Mouse (Mus musculus) intestine, embryonic 14.5 days (tissue): Measurements from ENCODE around the gene Paqr4. TPM values are rescaled to one million over a fixed set of nuclear protein-coding genes. Genes with fewer than 3 reads are reported as not detected.
A peak's percentile ranks its signal among the peaks of the same experiment; 100 is the strongest.

Source experiments
- ATAC-seq: fragments of 200-750 bp; cut with Nextera tagmentation; replicated peaks from 2 replicates; pipeline ENCODE4 v1.8.0; 2017; ENCODE audit warnings: low read depth, moderate number of reproducible peaks, moderate TSS enrichment, moderate library complexity; ENCODE audit not compliant: low FRiP score, low TSS enrichment
- DNase-seq: peaks from one replicate; pipeline ENCODE4 v3.0.0-alpha.2; 2018; ENCODE audit warnings: low spot score
- H3K27ac ChIP-seq: fragments of 300-500 bp; sonication (generic); 2 replicates; pipeline ENCODE4 v1.5.1; 2014; ENCODE audit warnings: low read depth, mild to moderate bottlenecking, control low read depth
- H3K27me3 ChIP-seq: fragments of 300-500 bp; sonication (generic); replicated peaks from 2 replicates; pipeline ENCODE4 v1.6.1; 2014; ENCODE audit warnings: low read length, control low read depth; ENCODE audit not compliant: control insufficient read depth, insufficient read depth
- H3K36me3 ChIP-seq: fragments of 300-500 bp; sonication (generic); 2 replicates; pipeline ENCODE4 v1.6.1; 2014; ENCODE audit warnings: low read length, control low read depth; ENCODE audit not compliant: control insufficient read depth, insufficient read depth
- H3K4me1 ChIP-seq: fragments of 300-500 bp; sonication (generic); replicated peaks from 2 replicates; pipeline ENCODE4 v1.6.1; 2014; ENCODE audit warnings: low read length, control low read depth, mixed read lengths; ENCODE audit not compliant: control insufficient read depth, insufficient read depth
- H3K4me2 ChIP-seq: fragments of 300-500 bp; sonication (generic); 2 replicates; pipeline ENCODE4 v1.6.1; 2014; ENCODE audit warnings: low read length
- H3K4me3 ChIP-seq: fragments of 300-500 bp; sonication (generic); 2 replicates; pipeline ENCODE4 v1.5.1; 2014; ENCODE audit warnings: low read depth, low read length, control low read depth, mixed read lengths
- H3K9ac ChIP-seq: fragments of 300-500 bp; sonication (generic); 2 replicates; pipeline ENCODE4 v1.6.1; 2014; ENCODE audit warnings: mild to moderate bottlenecking, low read length
- H3K9me3 ChIP-seq: fragments of 300-500 bp; sonication (generic); 2 replicates; pipeline ENCODE4 v1.6.1; 2016; ENCODE audit warnings: low read length, control low read depth; ENCODE audit not compliant: control insufficient read depth
- WGBS: fragments of 180-500 bp; shearing (Covaris S2); extraction: QIAGEN DNeasy Blood & Tissue Kit; methylation state at CpG from one replicate; pipeline ENCODE4 v1.1.7; 2014; 5-methylcytosine and 5-hydroxymethylcytosine counted together
- polyA plus RNA-seq: library from polyadenylated mRNA; unstranded; fragments of >200 nt; fragmentation: Nextera tagmentation; extraction: Ambion mirVana; gene quantifications from 2 replicates; pipeline ENCODE4 v1.2.1, GENCODE M21; 2014

Gene Paqr4
- polyA plus RNA-seq, 1 experiment from 2014 or later, result 18.6 TPM

- peak overlapping the region; percentile 29; the same call in 1 of the 2 replicates for H3K4me2 ChIP-seq
- H3K36me3 ChIP-seq, result 0 out of 2 replicates have a peak, but pooled peaks cover 5% of the 10 kb centered on the region
- H3K27me3 ChIP-seq, result peaks cover 68% of the 10 kb centered on the region
- 46% methylated on average over 38 of the region's 38 CpGs for WGBS
- H3K4me1 ChIP-seq, result peaks cover 40% of the 10 kb centered on the region
- peak overlapping the region; percentile 21; the same call in 1 of the 2 replicates for H3K4me3 ChIP-seq
- ATAC-seq, result no peak
- H3K9ac ChIP-seq, result no peak overlapping the region
- no peaks in the 10 kb centered on the region for H3K9me3 ChIP-seq
- no peak for DNase-seq
- H3K27ac ChIP-seq, result no peak overlapping the region
Measured at GRCm38 (mm10) chr17:23741359-23742209, 917 bp upstream of the Paqr4 start.

DNA sequence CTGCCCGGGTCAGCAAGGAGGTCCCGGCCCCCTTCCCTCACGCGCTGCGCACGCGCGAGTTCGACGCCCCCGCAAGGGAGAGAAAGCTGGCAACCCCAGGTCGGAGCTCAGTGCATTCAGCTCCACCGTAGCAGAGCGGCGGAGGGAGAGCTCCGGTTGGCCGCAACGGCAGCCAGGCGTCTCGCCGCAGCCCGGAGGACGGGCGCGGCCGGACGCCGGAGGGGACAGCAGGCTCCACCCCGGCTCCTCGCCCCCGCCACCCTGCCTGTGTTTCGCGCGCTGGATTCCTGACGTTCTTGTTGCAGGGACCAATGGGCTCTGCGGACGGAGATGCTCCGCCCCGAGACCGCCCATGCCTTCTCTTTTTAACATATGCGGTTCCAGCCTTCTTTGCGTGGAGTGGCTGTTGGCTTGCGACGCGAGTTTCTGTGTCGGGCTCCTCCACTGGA is 507 bp downstream of the Paqr4 start:
- H3K4me2 ChIP-seq, result peak overlapping the region; percentile 83
- peaks cover 54% of the 10 kb centered on the region for H3K27me3 ChIP-seq
- peak overlapping the region; percentile 44 for H3K9ac ChIP-seq
- H3K9me3 ChIP-seq, result no peaks in the 10 kb centered on the region
- peak overlapping the region; percentile 51 for H3K4me3 ChIP-seq
- ATAC-seq (peak; percentile 71), DNase-seq (no peak)
- H3K27ac ChIP-seq, result no peak overlapping the region
- peaks cover 31% of the 10 kb centered on the region for H3K4me1 ChIP-seq
- WGBS, result under 1% methylated on average over 45 of the region's 46 CpGs
- H3K36me3 ChIP-seq, result 0 out of 2 replicates have a peak, but pooled peaks cover 18% of the 10 kb centered on the region

GRCm38 (mm10) chr17:23739202-23740135 is 1.2 kb downstream of the Paqr4 start:
- H3K27ac ChIP-seq, result no peak overlapping the region
- 2% methylated on average over 47 of the region's 48 CpGs for WGBS
- H3K9ac ChIP-seq, result peak overlapping the region; percentile 44
- peaks cover 25% of the 10 kb centered on the region; the same call in 1 of the 2 replicates for H3K4me1 ChIP-seq
- ATAC-seq (peak; percentile 29; the same call in 1 of the 2 replicates), DNase-seq (peak; percentile 85)
- H3K4me2 ChIP-seq, result peak overlapping the region; percentile 83
- H3K27me3 ChIP-seq, result peaks cover 47% of the 10 kb centered on the region
- no peaks in the 10 kb centered on the region for H3K9me3 ChIP-seq
- H3K36me3 ChIP-seq, result 0 out of 2 replicates have a peak, but pooled peaks cover 25% of the 10 kb centered on the region
- H3K4me3 ChIP-seq, result peak overlapping the region; percentile 51

DNA sequence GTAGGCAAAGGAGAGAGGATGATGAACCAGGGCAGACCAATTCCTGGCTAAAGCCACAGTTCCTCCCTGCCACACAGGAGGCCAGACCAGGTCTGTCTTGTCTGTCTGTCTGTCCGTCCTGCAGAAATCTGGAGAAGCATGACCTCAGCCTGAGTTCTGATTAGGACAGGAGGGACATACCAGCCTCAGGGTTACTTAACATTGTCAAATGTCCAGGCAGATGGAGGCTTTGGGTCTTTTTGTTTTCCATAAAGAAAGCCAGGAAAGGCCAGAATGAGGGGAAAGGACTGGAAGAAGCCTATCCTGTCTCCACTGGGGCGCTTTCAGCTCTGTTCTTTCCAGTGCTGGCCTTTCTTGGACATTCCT is 1.8 kb downstream of the Paqr4 start:
- H3K27me3 ChIP-seq, result peaks cover 40% of the 10 kb centered on the region
- H3K27ac ChIP-seq, result no peak overlapping the region
- no peak for DNase-seq

GRCm38 (mm10) chr17:23737493-23738445 is 2.9 kb downstream of the Paqr4 start:
- Histone ChIP-seq H3K36me3 (0 out of 2 replicates have a peak, but pooled peaks cover 33% of the 10 kb centered on the region), H3K9ac (no peak overlapping the region), H3K4me1 (peaks cover 17% of the 10 kb centered on the region; the same call in 1 of the 2 replicates), H3K9me3 (no peaks in the 10 kb centered on the region), H3K4me2 (no peak overlapping the region), H3K4me3 (no peak overlapping the region), H3K27ac (no peak overlapping the region), H3K27me3 (peaks cover 30% of the 10 kb centered on the region)
- no peak for ATAC-seq
- DNase-seq, result no peak
- 67% methylated on average over 15 of the region's 15 CpGs for WGBS

More for the DNA sequence above, 1.8 kb downstream of the Paqr4 start:
- Histone ChIP-seq H3K9me3 (no peaks in the 10 kb centered on the region), H3K4me2 (peak overlapping the region; percentile 83), H3K4me3 (peak overlapping the region; percentile 51), H3K36me3 (0 out of 2 replicates have a peak, but pooled peaks cover 32% of the 10 kb centered on the region), H3K4me1 (peaks cover 18% of the 10 kb centered on the region; the same call in 1 of the 2 replicates), H3K9ac (0 out of 2 replicates have a peak overlapping the region, but pooled peaks have one; percentile 7)
- WGBS, result 35% methylated on average over 2 of the region's 2 CpGs
- no peak for ATAC-seq

- Histone ChIP-seq H3K27me3 (peaks cover 6% of the 10 kb centered on the region; the same call in 1 of the 2 replicates), H3K4me3 (no peak overlapping the region), H3K36me3 (0 out of 2 replicates have a peak, but pooled peaks cover 33% of the 10 kb centered on the region), H3K4me1 (peaks cover 12% of the 10 kb centered on the region; the same call in 1 of the 2 replicates), H3K9me3 (no peaks in the 10 kb centered on the region), H3K27ac (no peak overlapping the region), H3K4me2 (no peak overlapping the region), H3K9ac (no peak overlapping the region)
- no peak for DNase-seq
- no peak for ATAC-seq
- 65% methylated on average over 1 of the region's 1 CpGs for WGBS
Measured at GRCm38 (mm10) chr17:23734341-23734740, 6.3 kb downstream of the Paqr4 start.

DNA sequence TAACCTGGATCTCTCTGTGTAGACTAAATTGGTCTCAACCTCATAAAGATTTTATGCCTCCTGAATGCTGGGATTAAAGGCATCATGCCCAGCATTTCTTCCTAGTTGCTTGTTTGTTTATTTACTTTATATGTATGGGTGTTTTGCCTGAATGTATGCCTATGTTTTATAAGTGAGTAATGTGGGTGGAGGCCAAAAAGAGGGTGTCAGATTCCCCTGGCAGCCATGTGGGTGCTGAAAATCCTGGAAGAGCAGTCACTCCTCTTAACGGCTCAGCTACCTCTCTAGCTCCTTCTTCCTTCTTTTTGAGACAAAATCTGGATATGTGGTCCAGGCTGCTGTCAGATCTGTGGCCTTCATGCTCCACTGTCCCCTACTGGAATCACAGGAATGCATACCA is 10.2 kb downstream of the Paqr4 start:
- no peak for DNase-seq
- Histone ChIP-seq H3K9me3 (no peaks in the 10 kb centered on the region), H3K27me3 (no peaks in the 10 kb centered on the region), H3K4me2 (no peak overlapping the region), H3K36me3 (0 out of 2 replicates have a peak, but pooled peaks cover 17% of the 10 kb centered on the region), H3K9ac (no peak overlapping the region), H3K27ac (no peak overlapping the region), H3K4me3 (no peak overlapping the region), H3K4me1 (no peaks in the 10 kb centered on the region; the same call in 1 of the 2 replicates)
- 67% methylated on average over 1 of the region's 1 CpGs for WGBS
- ATAC-seq, result no peak
